8 mouse cellular contexts compared by ENCODE assay signal in genomic region chr16:17132089-17132905, GRCm38 (mm10). TPM values are rescaled to one million over a fixed set of nuclear protein-coding genes. Genes with fewer than 3 reads are reported as not detected.
A peak's percentile ranks its signal among the peaks of the same experiment; 100 is the strongest.
DNase-seq lines count a peak whose midpoint lies in the region; ATAC-seq and TF ChIP-seq lines count a peak whose summit lies in the region.

TSS of gene Sdf2l1 (minus strand) at chr16:17132383.

- TF ChIP-seq POLR2A in cortical plate, adult 2 months (IDR thresholded peaks at IDR 0.05; ENCODE audit: extremely low read depth, insufficient read depth, low read length) = peak; percentile 49; the same call in 1 of the 2 replicates

- no peak for TF ChIP-seq CTCF in cortical plate, adult 2 months (IDR thresholded peaks at IDR 0.05; ENCODE audit: extremely low read depth, insufficient read depth, low read length)

- H3K4me1 ChIP-seq in cortical plate, adult 2 months (ENCODE audit: control insufficient read depth, insufficient read depth, low read length) = no peaks in the 10 kb centered on the region

- peak within 1 kb of the TSS; percentile 19; the same call in 1 of the 2 replicates for H3K27ac ChIP-seq in cortical plate, adult 2 months (ENCODE audit: insufficient read depth, low read length)

- DNase-seq in gastrocnemius, postnatal 10 days = peak; percentile 96
- DNase-seq in induced T-regulatory cell, adult 2 months (ENCODE audit: low read depth) = peak; percentile 98
- DNase-seq in left cerebral cortex, adult 9 months (ENCODE audit: low spot score in 2 of 2) = peak; percentile 94 to 99
- DNase-seq in right cerebral cortex, postnatal 14 days = peak; percentile 98
- DNase-seq in urinary bladder, postnatal 36 days (ENCODE audit: low spot score in 2 of 2) = peak; percentile 93 to 97

- peak within 1 kb of the TSS; percentile 87 for H3K4me3 ChIP-seq in cortical plate, adult 2 months (ENCODE audit: insufficient read depth, low read length)

- ATAC-seq in activated CD4-positive, CD25-positive, alpha-beta regulatory T cell, adult 4 months = peak; percentile 98
- ATAC-seq in megakaryocyte progenitor cell, adult 5-6 weeks (replicated peaks; ENCODE audit: poor library complexity) = peak; percentile 95

RNA-seq across cellular contexts. Expression of gene Sdf2l1, which starts in this region (rescaled TPM):
- polyA plus RNA-seq in activated CD4-positive, CD25-positive, alpha-beta regulatory T cell, adult 4 months (2017; shearing (Covaris generic)) = 10 to 100 TPM; 27.8 to 50.4 TPM
- polyA plus RNA-seq in cortical plate, adult 2 months (2012; rRNA removed) = 16.7 and 18.4 TPM in 2 replicates
- total RNA-seq in gastrocnemius, postnatal 10 days (2021) = 1 to 10 TPM; 4.4 to 5.3 TPM
- 197 and 208 TPM in 2 replicates for total RNA-seq in megakaryocyte progenitor cell, adult 5-6 weeks (2015)
- 162 and 222 TPM in 2 replicates for total RNA-seq in megakaryocyte progenitor cell, adult 5-6 weeks (2017)

Comparison
In these comparisons a context has a peak if more than half of its experiments do, and no peak if none do; other contexts are left out.
1. Peak in every context shown above with its lines: DNase-seq, ATAC-seq, H3K4me3 ChIP-seq and H3K27ac ChIP-seq.
2. RNA of gene Sdf2l1 (total RNA-seq): 162 to 222 TPM in megakaryocyte progenitor cell, adult 5-6 weeks; 4.4 to 5.3 TPM in gastrocnemius, postnatal 10 days; every median in the first group is over 10 times any median in the second.